Mouse (Mus musculus) cerebellum, postnatal 14 days (tissue): ENCODE measurements around the gene Foxn3.
A peak's percentile ranks its signal among the peaks of the same experiment; 100 is the strongest.

Source experiments
- DNase-seq, 2 experiments: peaks; one replicate each; pipeline ENCODE4 v3.0.0; 2021; ENCODE audit warnings: mixed read lengths in 2 of 2

The Foxn3 gene

GRCm38 (mm10) chr12:99319896-99320295 lies 243.5 kb downstream of the Foxn3 start:
- no peak for DNase-seq

GRCm38 (mm10) chr12:99319171-99319570 lies 244.2 kb downstream of the Foxn3 start:
- no peak for DNase-seq

GRCm38 (mm10) chr12:99315931-99316330 lies 247.5 kb downstream of the Foxn3 start:
- no peak for DNase-seq

- DNase-seq: no peak
These were observed 248.6 kb downstream of the Foxn3 start for GRCm38 (mm10) chr12:99314817-99315216.

- DNase-seq: no peak
These were observed 252.1 kb downstream of the Foxn3 start for GRCm38 (mm10) chr12:99311303-99311702.

GRCm38 (mm10) chr12:99309937-99310336 lies 253.4 kb downstream of the Foxn3 start:
- DNase-seq: no peak

GRCm38 (mm10) chr12:99308541-99309089 lies 254.8 kb downstream of the Foxn3 start:
- no peak for DNase-seq

GRCm38 (mm10) chr12:99306536-99307204 lies 256.7 kb downstream of the Foxn3 start:
- peak; percentile 38 to 53 for DNase-seq

GRCm38 (mm10) chr12:99305784-99306535 lies 257.4 kb downstream of the Foxn3 start:
- DNase-seq: no peak

GRCm38 (mm10) chr12:99305324-99305723 lies 258.1 kb downstream of the Foxn3 start:
- no peak for DNase-seq

- no peak for DNase-seq
These were observed 259.3 kb downstream of the Foxn3 start for GRCm38 (mm10) chr12:99304056-99304455.

GRCm38 (mm10) chr12:99303581-99303980 lies 259.8 kb downstream of the Foxn3 start:
- DNase-seq: no peak

GRCm38 (mm10) chr12:99299900-99300299 lies 263.5 kb downstream of the Foxn3 start:
- DNase-seq: no peak

GRCm38 (mm10) chr12:99298851-99299600 lies 264.4 kb downstream of the Foxn3 start:
- no peak for DNase-seq

- no peak for DNase-seq
These were observed 265.1 kb downstream of the Foxn3 start for GRCm38 (mm10) chr12:99298242-99298641.

GRCm38 (mm10) chr12:99297792-99298191 lies 265.6 kb downstream of the Foxn3 start:
- DNase-seq: no peak

GRCm38 (mm10) chr12:99293532-99293931 lies 269.9 kb downstream of the Foxn3 start:
- DNase-seq: no peak

GRCm38 (mm10) chr12:99292152-99292551 lies 271.2 kb downstream of the Foxn3 start:
- DNase-seq: no peak

GRCm38 (mm10) chr12:99287081-99287480 lies 276.3 kb downstream of the Foxn3 start:
- DNase-seq: peak; percentile 54 to 55

- peak; percentile 67 to 75 for DNase-seq
These were observed 276.7 kb downstream of the Foxn3 start for GRCm38 (mm10) chr12:99286662-99287061.

- peak in 1 of 2 experiments; percentile 48 for DNase-seq
These were observed 277.7 kb downstream of the Foxn3 start for GRCm38 (mm10) chr12:99285656-99286055.

- DNase-seq: peak; percentile 81 to 82
These were observed 278.2 kb downstream of the Foxn3 start for GRCm38 (mm10) chr12:99285199-99285598.

- peak; percentile 53 to 61 for DNase-seq
These were observed 278.8 kb downstream of the Foxn3 start for GRCm38 (mm10) chr12:99284419-99285069.
